Mouse (Mus musculus) heart, postnatal 0 days (tissue): ENCODE results near the gene Gria4.

Experiments
- CTCF ChIP-seq: IDR thresholded peaks from 2 replicates; pipeline ENCODE4 v1.5.1; 2016; ENCODE audit warnings: antibody characterized with exemption, control low read depth, low read depth
- EP300 ChIP-seq: IDR thresholded peaks from 2 replicates; pipeline ENCODE4 v1.6.1; 2016; ENCODE audit warnings: antibody characterized with exemption, low read depth

- TF ChIP-seq CTCF: no peak
- TF ChIP-seq EP300: no peak
Observed at GRCm38 (mm10) chr9:4631910-4632309, 164.1 kb downstream of the Gria4 start.
